Mouse (Mus musculus): ENCODE data around the gene Wdr45. TPM values are rescaled to one million over a fixed set of nuclear protein-coding genes. Genes with fewer than 3 reads are reported as not detected.
A peak's percentile ranks its signal among the peaks of the same experiment; 100 is the strongest.

Wdr45 gene
- polyA plus RNA-seq, 1 experiment, result 77.0 TPM

- H3K27ac ChIP-seq (ENCODE audit: insufficient read depth, low read length), result peak within 1 kb of the TSS; percentile 65
- TF ChIP-seq CTCF (IDR thresholded peaks at IDR 0.05; ENCODE audit: extremely low read depth, insufficient read depth, low read length) (no peak), POLR2A (IDR thresholded peaks at IDR 0.05; ENCODE audit: extremely low read depth, insufficient read depth, low read length) (peak; percentile 79)
- peak within 1 kb of the TSS; percentile 63 for H3K4me3 ChIP-seq (ENCODE audit: insufficient read depth, low read length)
- peaks cover 3% of the 10 kb centered on the region; the same call in 1 of the 2 replicates for H3K4me1 ChIP-seq (ENCODE audit: control insufficient read depth, insufficient read depth, low read length)
Measured at GRCm38 (mm10) chrX:7762137-7762920, 48.2 kb downstream of the Wdr45 start, which contains the start of gene Tfe3. Gene Tfe3, plus strand, starts transcription at chrX:7762560.

- no peak for TF ChIP-seq POLR2A (IDR thresholded peaks at IDR 0.05; ENCODE audit: extremely low read depth, insufficient read depth, low read length)
- TF ChIP-seq CTCF (IDR thresholded peaks at IDR 0.05; ENCODE audit: extremely low read depth, insufficient read depth, low read length), result no peak
- peak overlapping the region; percentile 65 for H3K27ac ChIP-seq (ENCODE audit: insufficient read depth, low read length)
- peaks cover 3% of the 10 kb centered on the region; the same call in 1 of the 2 replicates for H3K4me1 ChIP-seq (ENCODE audit: control insufficient read depth, insufficient read depth, low read length)
- peak overlapping the region; percentile 63 for H3K4me3 ChIP-seq (ENCODE audit: insufficient read depth, low read length)
Measured at GRCm38 (mm10) chrX:7762921-7763197, 48.7 kb downstream of the Wdr45 start.

- no peak for TF ChIP-seq CTCF (IDR thresholded peaks at IDR 0.05; ENCODE audit: extremely low read depth, insufficient read depth, low read length)
- no peak for TF ChIP-seq POLR2A (IDR thresholded peaks at IDR 0.05; ENCODE audit: extremely low read depth, insufficient read depth, low read length)
- H3K4me3 ChIP-seq (ENCODE audit: insufficient read depth, low read length), result peak overlapping the region; percentile 63
- H3K27ac ChIP-seq (ENCODE audit: insufficient read depth, low read length), result peak overlapping the region; percentile 51
- H3K4me1 ChIP-seq (ENCODE audit: control insufficient read depth, insufficient read depth, low read length), result peaks cover 3% of the 10 kb centered on the region; the same call in 1 of the 2 replicates
Measured at GRCm38 (mm10) chrX:7763631-7764393, 49.7 kb downstream of the Wdr45 start.

GRCm38 (mm10) chrX:7764657-7765280, 50.6 kb downstream of the Wdr45 start:
- Histone ChIP-seq H3K4me3 (ENCODE audit: insufficient read depth, low read length) (peak overlapping the region; percentile 63), H3K27ac (ENCODE audit: insufficient read depth, low read length) (no peak overlapping the region), H3K4me1 (ENCODE audit: control insufficient read depth, insufficient read depth, low read length) (peaks cover 3% of the 10 kb centered on the region; the same call in 1 of the 2 replicates)
- TF ChIP-seq CTCF (IDR thresholded peaks at IDR 0.05; ENCODE audit: extremely low read depth, insufficient read depth, low read length) (no peak), POLR2A (IDR thresholded peaks at IDR 0.05; ENCODE audit: extremely low read depth, insufficient read depth, low read length) (no peak)

GRCm38 (mm10) chrX:7765281-7765670, 51.1 kb downstream of the Wdr45 start:
- peaks cover 3% of the 10 kb centered on the region; the same call in 1 of the 2 replicates for H3K4me1 ChIP-seq (ENCODE audit: control insufficient read depth, insufficient read depth, low read length)
- TF ChIP-seq CTCF (IDR thresholded peaks at IDR 0.05; ENCODE audit: extremely low read depth, insufficient read depth, low read length), result no peak
- no peak for TF ChIP-seq POLR2A (IDR thresholded peaks at IDR 0.05; ENCODE audit: extremely low read depth, insufficient read depth, low read length)
- H3K4me3 ChIP-seq (ENCODE audit: insufficient read depth, low read length), result peak overlapping the region; percentile 63
- no peak overlapping the region for H3K27ac ChIP-seq (ENCODE audit: insufficient read depth, low read length)

GRCm38 (mm10) chrX:7765764-7766163, 51.6 kb downstream of the Wdr45 start:
- peak overlapping the region; percentile 37; the same call in 1 of the 2 replicates for H3K27ac ChIP-seq (ENCODE audit: insufficient read depth, low read length)
- TF ChIP-seq POLR2A (IDR thresholded peaks at IDR 0.05; ENCODE audit: extremely low read depth, insufficient read depth, low read length), result no peak
- TF ChIP-seq CTCF (IDR thresholded peaks at IDR 0.05; ENCODE audit: extremely low read depth, insufficient read depth, low read length), result no peak

GRCm38 (mm10) chrX:7769302-7770017, 55.3 kb downstream of the Wdr45 start:
- Histone ChIP-seq H3K4me1 (ENCODE audit: control insufficient read depth, insufficient read depth, low read length) (peaks cover 2% of the 10 kb centered on the region; the same call in 1 of the 2 replicates), H3K27ac (ENCODE audit: insufficient read depth, low read length) (no peak overlapping the region), H3K4me3 (ENCODE audit: insufficient read depth, low read length) (no peak overlapping the region)
- TF ChIP-seq POLR2A (IDR thresholded peaks at IDR 0.05; ENCODE audit: extremely low read depth, insufficient read depth, low read length) (no peak), CTCF (IDR thresholded peaks at IDR 0.05; ENCODE audit: extremely low read depth, insufficient read depth, low read length) (no peak)

More at GRCm38 (mm10) chrX:7765764-7766163, 51.6 kb downstream of the Wdr45 start:
- Histone ChIP-seq H3K4me1 (ENCODE audit: control insufficient read depth, insufficient read depth, low read length) (peaks cover 3% of the 10 kb centered on the region; the same call in 1 of the 2 replicates), H3K4me3 (ENCODE audit: insufficient read depth, low read length) (peak overlapping the region; percentile 63)

- no peak overlapping the region for H3K27ac ChIP-seq (ENCODE audit: insufficient read depth, low read length)
Measured at GRCm38 (mm10) chrX:7772766-7773165, 58.6 kb downstream of the Wdr45 start.

More at GRCm38 (mm10) chrX:7772766-7773165, 58.6 kb downstream of the Wdr45 start:
- Histone ChIP-seq H3K4me1 (ENCODE audit: control insufficient read depth, insufficient read depth, low read length) (no peaks in the 10 kb centered on the region), H3K4me3 (ENCODE audit: insufficient read depth, low read length) (no peak overlapping the region)
- TF ChIP-seq CTCF (IDR thresholded peaks at IDR 0.05; ENCODE audit: extremely low read depth, insufficient read depth, low read length) (0 out of 2 replicates have a peak, but pooled peaks have one; percentile 18), POLR2A (IDR thresholded peaks at IDR 0.05; ENCODE audit: extremely low read depth, insufficient read depth, low read length) (no peak)
